Mouse (Mus musculus) kidney, adult 2 months (tissue): ENCODE measurements around the gene Prpf6. TPM values are rescaled to one million over a fixed set of nuclear protein-coding genes. Genes with fewer than 3 reads are reported as not detected.

Experiments used
- DNase-seq: peaks from one replicate; pipeline ENCODE4 v3.0.0; 2021
- H3K27ac ChIP-seq: fragments of 200-500 bp; 2 replicates; pipeline ENCODE4 v1.5.1; 2012; ENCODE audit warnings: low read depth, low read length, control low read depth, inconsistent platforms; ENCODE audit not compliant: insufficient read depth
- H3K27me3 ChIP-seq: fragments of 200-500 bp; replicated peaks from 2 replicates; pipeline ENCODE4 v1.6.1; 2012; ENCODE audit warnings: mild to moderate bottlenecking, moderate library complexity, low read length, inconsistent platforms; ENCODE audit not compliant: control insufficient read depth, insufficient read depth
- H3K36me3 ChIP-seq: fragments of 200-500 bp; 2 replicates; pipeline ENCODE4 v1.6.1; 2012; ENCODE audit warnings: mild to moderate bottlenecking, moderate library complexity, low read length, inconsistent platforms; ENCODE audit not compliant: control insufficient read depth, insufficient read depth
- H3K4me1 ChIP-seq: fragments of 200-500 bp; 2 replicates; pipeline ENCODE4 v1.6.1; 2011; ENCODE audit warnings: low read length; ENCODE audit not compliant: control insufficient read depth, insufficient read depth
- H3K4me3 ChIP-seq: fragments of 200-500 bp; 2 replicates; pipeline ENCODE4 v1.5.1; 2011; ENCODE audit warnings: mild to moderate bottlenecking, low read depth, low read length, control low read depth; ENCODE audit not compliant: insufficient read depth
- CTCF ChIP-seq: fragments of 200-500 bp; conservative IDR thresholded peaks from 2 replicates; pipeline ENCODE4 v1.5.1; 2011; ENCODE audit warnings: low read depth, mild to moderate bottlenecking, control low read depth, low read length, moderate library complexity, mixed read lengths; ENCODE audit not compliant: insufficient read depth, insufficient read length
- POLR2A ChIP-seq: fragments of 200-500 bp; IDR thresholded peaks from one replicate; pipeline ENCODE4 v1.6.1; 2011; ENCODE audit warnings: low read depth, low read length, control low read depth
- WGBS: fragments of 180-500 bp; shearing (Covaris S2); methylation state at CpG from one replicate; pipeline ENCODE4 v1.1.7; 2018; 5-methylcytosine and 5-hydroxymethylcytosine counted together
- polyA plus RNA-seq: library from polyadenylated mRNA; depleted of rRNA; stranded (reverse); fragments of >200 nt; gene quantifications from 2 replicates; pipeline ENCODE4 v1.2.3, GENCODE M21; 2012

Gene Prpf6
- polyA plus RNA-seq, 1 experiment = 22.1 TPM

DNA sequence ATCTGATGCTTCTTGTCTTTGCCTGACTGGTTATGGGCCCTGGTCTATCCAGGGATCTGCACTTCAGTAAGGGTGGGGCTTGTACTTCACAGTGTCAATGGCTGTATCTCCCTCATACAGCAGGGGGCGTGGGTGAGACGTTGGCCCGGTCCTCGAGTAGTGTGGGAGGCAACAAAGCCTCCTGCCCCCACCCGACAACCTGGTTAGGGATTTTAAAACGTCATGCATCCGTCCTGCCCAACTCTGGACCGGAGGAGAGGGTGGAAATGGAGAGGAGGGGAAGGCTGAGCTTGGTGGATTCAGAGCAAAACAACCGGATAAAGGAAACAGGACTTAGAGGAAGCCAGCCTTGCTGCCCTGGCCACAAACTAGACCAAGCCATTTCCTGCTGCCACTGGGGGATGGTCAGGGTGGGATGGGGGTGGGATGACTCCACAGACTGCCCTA lies 68.0 kb downstream of the Prpf6 start:
- DNase-seq = peak; percentile 94
- TF ChIP-seq POLR2A (no peak), CTCF (peak; percentile 87)
- 7% methylated on average over 9 of the region's 9 CpGs for WGBS
- H3K36me3 ChIP-seq = peaks cover 2% of the 10 kb centered on the region; the same call in 1 of the 2 replicates
- peaks cover 4% of the 10 kb centered on the region; the same call in 1 of the 2 replicates for H3K4me1 ChIP-seq
- H3K27ac ChIP-seq = peak overlapping the region; percentile 33; the same call in 1 of the 2 replicates
- H3K4me3 ChIP-seq = no peak overlapping the region
- H3K27me3 ChIP-seq = no peaks in the 10 kb centered on the region

DNA sequence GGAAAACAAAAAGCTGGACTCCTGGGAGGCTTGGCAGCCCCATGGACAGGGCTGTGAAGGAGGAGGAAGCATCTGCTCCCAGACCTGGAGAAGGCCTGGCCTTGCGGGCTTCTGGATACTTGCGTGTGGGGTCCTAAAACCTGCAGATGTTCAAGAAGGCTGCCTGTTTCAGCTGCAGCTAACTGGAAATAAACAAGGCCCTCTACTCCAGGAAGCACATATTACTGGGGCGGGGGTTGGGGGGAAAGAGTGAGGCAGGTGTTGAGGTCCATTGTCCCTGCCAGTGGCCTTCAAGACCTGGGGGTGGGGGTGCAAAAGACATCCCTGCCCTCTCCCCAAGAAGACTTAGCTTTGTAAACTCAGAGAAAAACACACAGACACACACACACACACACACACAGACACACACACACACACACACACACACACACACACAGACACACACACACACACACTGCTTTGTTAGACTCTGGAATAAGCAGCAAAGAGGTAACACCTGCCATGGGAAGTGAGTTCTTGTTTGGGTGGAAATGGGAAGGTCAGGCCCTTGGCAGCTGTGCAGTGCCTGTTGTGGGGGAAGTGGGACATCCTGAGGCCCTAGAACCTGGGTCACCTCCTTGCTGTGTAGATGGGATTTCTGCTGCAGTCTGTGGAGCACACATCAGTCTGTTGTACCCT lies 71.1 kb downstream of the Prpf6 start:
- DNase-seq = peak; percentile 79
- H3K27ac ChIP-seq = peak overlapping the region; percentile 84

DNA sequence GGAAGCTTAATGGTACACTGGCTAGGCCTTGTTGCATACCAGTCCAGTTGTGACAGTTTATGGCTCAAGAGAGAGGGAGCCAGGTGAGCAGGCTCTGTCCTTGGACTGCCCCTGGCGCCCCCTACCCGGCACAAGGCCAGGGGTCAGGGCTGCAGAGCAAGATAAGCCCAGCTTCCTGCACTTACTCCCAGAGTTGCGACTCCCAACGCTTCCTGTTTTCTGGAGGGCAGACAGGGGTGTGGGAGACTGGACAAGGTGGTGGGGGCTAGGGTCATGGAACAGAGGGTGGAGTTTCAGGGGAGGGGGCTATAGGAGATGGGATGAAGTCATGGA lies 71.6 kb downstream of the Prpf6 start:
- Histone ChIP-seq H3K27me3 (no peaks in the 10 kb centered on the region), H3K36me3 (no peaks in the 10 kb centered on the region), H3K27ac (peak overlapping the region; percentile 84), H3K4me1 (peaks cover 4% of the 10 kb centered on the region; the same call in 1 of the 2 replicates), H3K4me3 (no peak overlapping the region)
- DNase-seq = peak; percentile 88
- TF ChIP-seq POLR2A (no peak), CTCF (no peak)
- WGBS = 36% methylated on average over 4 of the region's 4 CpGs

More for the DNA sequence above, 71.1 kb downstream of the Prpf6 start:
- no peak for TF ChIP-seq POLR2A
- no peak for TF ChIP-seq CTCF
- WGBS = 69% methylated on average over 3 of the region's 3 CpGs
- no peak overlapping the region for H3K4me3 ChIP-seq
- no peaks in the 10 kb centered on the region for H3K36me3 ChIP-seq
- H3K4me1 ChIP-seq = peaks cover 4% of the 10 kb centered on the region; the same call in 1 of the 2 replicates
- no peaks in the 10 kb centered on the region for H3K27me3 ChIP-seq

DNA sequence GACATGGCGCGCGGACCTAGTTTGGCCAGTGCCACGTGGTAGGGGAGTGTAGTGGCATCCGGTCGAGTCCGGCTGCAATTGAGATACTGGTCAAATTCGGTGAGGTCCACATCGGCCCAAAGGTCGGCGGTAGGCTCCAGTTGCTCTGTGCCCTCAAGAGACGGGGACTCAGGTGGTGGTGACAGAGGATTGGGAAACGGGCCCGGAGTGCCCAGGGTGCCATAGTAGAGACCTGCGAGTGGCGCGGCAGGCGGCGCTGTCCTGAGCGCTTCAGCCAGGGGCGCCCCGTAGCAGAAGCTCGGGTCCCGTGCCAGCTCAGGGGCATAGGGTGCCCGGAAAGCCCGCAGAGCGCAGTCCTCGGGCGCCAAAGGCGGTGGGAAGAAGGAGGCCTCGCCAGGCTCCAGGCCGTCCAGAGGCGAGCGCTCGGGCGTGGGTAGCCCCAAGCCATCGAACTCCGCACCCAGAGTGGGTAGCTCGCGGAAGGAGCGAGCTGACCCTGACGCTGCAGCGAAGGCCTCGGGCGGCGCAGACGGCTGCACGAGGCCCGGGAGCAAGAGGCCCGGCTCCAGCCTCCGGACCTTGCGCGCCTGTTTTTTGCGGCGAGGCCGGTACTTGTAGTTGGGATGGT lies 78.7 kb downstream of the Prpf6 start:
- DNase-seq = peak; percentile 43
- Histone ChIP-seq H3K36me3 (no peaks in the 10 kb centered on the region), H3K4me3 (peak overlapping the region; percentile 30), H3K27ac (peak overlapping the region; percentile 66; the same call in 1 of the 2 replicates), H3K4me1 (no peaks in the 10 kb centered on the region), H3K27me3 (no peaks in the 10 kb centered on the region; the same call in 1 of the 2 replicates)
- TF ChIP-seq CTCF (0 out of 2 replicates have a peak, but pooled peaks have one; percentile 1), POLR2A (no peak)
- WGBS = 5% methylated on average over 56 of the region's 56 CpGs

DNA sequence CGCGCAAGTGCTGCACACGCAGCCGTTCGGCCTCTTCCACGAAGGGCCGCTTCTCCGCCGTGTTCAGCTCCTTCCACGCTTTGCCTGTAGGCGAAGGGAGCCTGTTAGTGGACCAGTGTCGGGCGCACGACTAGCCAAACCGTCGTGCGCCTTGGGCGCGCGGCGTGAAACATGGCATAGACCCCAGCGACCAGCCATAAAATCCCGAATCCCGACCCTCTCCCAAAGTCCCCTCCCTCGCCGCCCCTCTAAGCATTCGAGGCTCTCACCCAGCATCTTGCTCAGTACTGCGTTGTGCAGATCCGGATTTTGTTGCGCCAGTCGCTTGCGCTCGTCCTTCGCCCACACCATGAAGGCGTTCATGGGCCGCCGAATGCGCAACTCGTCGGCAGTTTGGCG lies 79.2 kb downstream of the Prpf6 start:
- H3K27me3 ChIP-seq = no peaks in the 10 kb centered on the region; the same call in 1 of the 2 replicates
- H3K27ac ChIP-seq = peak overlapping the region; percentile 66
- DNase-seq = no peak
- peak overlapping the region; percentile 30 for H3K4me3 ChIP-seq
- under 1% methylated on average over 41 of the region's 41 CpGs for WGBS
- TF ChIP-seq POLR2A (no peak), CTCF (no peak)
- H3K4me1 ChIP-seq = no peaks in the 10 kb centered on the region
- no peaks in the 10 kb centered on the region for H3K36me3 ChIP-seq

DNA sequence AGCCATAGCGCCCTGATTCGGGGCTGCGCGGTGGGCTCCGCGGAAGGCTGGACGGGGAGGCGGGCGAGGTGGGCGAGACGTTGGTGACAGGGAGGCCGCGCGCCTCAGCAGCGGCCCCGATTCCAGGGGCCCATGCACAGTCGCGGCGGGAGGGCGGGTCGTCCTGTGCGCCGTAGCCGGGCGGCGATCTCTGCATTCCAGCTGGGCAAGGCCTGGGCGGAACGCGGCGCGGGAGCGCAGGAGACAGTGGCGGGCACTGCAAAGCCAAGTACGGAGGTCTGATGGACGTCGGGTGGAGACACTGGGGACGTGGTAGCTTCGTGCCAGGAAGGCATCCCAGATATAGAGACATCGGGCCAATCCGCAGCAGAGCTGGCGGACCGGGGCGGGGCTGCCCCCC lies 79.7 kb downstream of the Prpf6 start, which contains the start of gene Sox18:
Gene Sox18, minus strand, starts transcription at position 315 of the 400 bp plus-strand sequence.
- no peaks in the 10 kb centered on the region; the same call in 1 of the 2 replicates for H3K27me3 ChIP-seq
- no peaks in the 10 kb centered on the region for H3K36me3 ChIP-seq
- TF ChIP-seq CTCF (no peak), POLR2A (peak; percentile 96)
- peak; percentile 85 for DNase-seq
- H3K4me1 ChIP-seq = no peaks in the 10 kb centered on the region
- peak within 1 kb of the TSS; percentile 34 for H3K4me3 ChIP-seq
- peak within 1 kb of the TSS; percentile 66 for H3K27ac ChIP-seq
- WGBS = 1% methylated on average over 43 of the region's 43 CpGs

DNA sequence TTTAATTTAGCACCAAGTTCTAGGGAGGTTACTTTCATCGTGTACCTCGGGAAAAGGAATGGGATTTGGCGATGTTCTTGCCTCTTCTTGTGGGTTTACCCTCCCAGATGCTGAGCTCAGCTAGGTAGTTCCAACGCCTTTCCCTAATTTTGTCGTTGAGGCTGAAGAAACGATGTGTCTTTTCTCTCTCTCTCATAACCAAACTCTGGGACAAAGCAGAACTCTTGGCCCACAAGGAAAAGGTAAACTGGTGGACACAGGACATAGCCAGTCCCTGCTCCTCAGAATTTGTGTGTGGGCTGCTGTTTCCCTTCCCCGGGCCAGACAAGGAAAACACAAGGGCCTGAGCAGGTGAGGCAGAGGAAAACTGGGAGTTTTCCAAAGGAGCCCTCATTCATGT lies 80.3 kb downstream of the Prpf6 start:
- H3K27ac ChIP-seq = peak overlapping the region; percentile 59; the same call in 1 of the 2 replicates
- H3K4me3 ChIP-seq = peak overlapping the region; percentile 34; the same call in 1 of the 2 replicates
- 34% methylated on average over 7 of the region's 7 CpGs for WGBS
- no peaks in the 10 kb centered on the region; the same call in 1 of the 2 replicates for H3K27me3 ChIP-seq
- H3K36me3 ChIP-seq = no peaks in the 10 kb centered on the region
- H3K4me1 ChIP-seq = no peaks in the 10 kb centered on the region
- TF ChIP-seq POLR2A (no peak), CTCF (no peak)
- DNase-seq = no peak
